Mouse (Mus musculus) thymus, postnatal 36 days (tissue): ENCODE data around the gene Cdkl5.
"Not testable (repeated sequence)": the region's sequence is repeated elsewhere in the genome, so short reads cannot be mapped to it uniquely, and the experiment has no call there.

ENCODE experiments used
- DNase-seq, 2 experiments: peaks; one replicate each; pipeline ENCODE4 v3.0.0; 2022; ENCODE audit warnings: mixed read lengths in 2 of 2

Gene Cdkl5

GRCm38 (mm10) chrX:160906477-160906876 is 88.0 kb downstream of the Cdkl5 start:
- DNase-seq, result no peak

GRCm38 (mm10) chrX:160905913-160906312 is 88.6 kb downstream of the Cdkl5 start:
- no peak for DNase-seq

- no peak for DNase-seq
These were observed 89.3 kb downstream of the Cdkl5 start for GRCm38 (mm10) chrX:160905041-160905678.

- DNase-seq, result no peak
These were observed 93.4 kb downstream of the Cdkl5 start for GRCm38 (mm10) chrX:160901118-160901517.

GRCm38 (mm10) chrX:160892077-160892476 is 102.4 kb downstream of the Cdkl5 start:
- DNase-seq, result no peak

- DNase-seq, result no peak
These were observed 108.2 kb downstream of the Cdkl5 start for GRCm38 (mm10) chrX:160886301-160886700.

- DNase-seq, result no peak
These were observed 127.9 kb downstream of the Cdkl5 start for GRCm38 (mm10) chrX:160866576-160866975.

GRCm38 (mm10) chrX:160865022-160865421 is 129.5 kb downstream of the Cdkl5 start:
- DNase-seq, result no peak

GRCm38 (mm10) chrX:160863689-160864383 is 130.7 kb downstream of the Cdkl5 start:
- DNase-seq, result no peak

GRCm38 (mm10) chrX:160808226-160808625 is 186.3 kb downstream of the Cdkl5 start:
- no peak for DNase-seq

GRCm38 (mm10) chrX:160804409-160805150 is 189.9 kb downstream of the Cdkl5 start:
- DNase-seq, result no peak

GRCm38 (mm10) chrX:160794920-160795319 is 199.6 kb downstream of the Cdkl5 start:
- DNase-seq, result no peak

- no peak for DNase-seq
These were observed 212.2 kb downstream of the Cdkl5 start for GRCm38 (mm10) chrX:160782276-160782675.

GRCm38 (mm10) chrX:160773033-160773432 is 221.5 kb downstream of the Cdkl5 start:
- no peak for DNase-seq

- DNase-seq, result not testable (repeated sequence)
These were observed 224.9 kb downstream of the Cdkl5 start for GRCm38 (mm10) chrX:160769622-160770021.

GRCm38 (mm10) chrX:160767713-160768112 is 226.8 kb downstream of the Cdkl5 start, which contains the start of gene Rs1:
TSS of gene Rs1 (plus strand) at chrX:160768013.
- DNase-seq, result no peak

GRCm38 (mm10) chrX:160766233-160766616 is 228.3 kb downstream of the Cdkl5 start:
- DNase-seq, result no peak

GRCm38 (mm10) chrX:160765389-160766232 is 228.9 kb downstream of the Cdkl5 start:
- DNase-seq, result peak; percentile 86 to 89

GRCm38 (mm10) chrX:160750808-160751207 is 243.7 kb downstream of the Cdkl5 start:
- no peak for DNase-seq

GRCm38 (mm10) chrX:160748653-160749052 is 245.9 kb downstream of the Cdkl5 start:
- no peak for DNase-seq

- DNase-seq, result no peak
These were observed 249.1 kb downstream of the Cdkl5 start for GRCm38 (mm10) chrX:160745399-160745798.

- no peak for DNase-seq
These were observed 258.9 kb downstream of the Cdkl5 start, which contains the start of gene Ppef1 for GRCm38 (mm10) chrX:160735650-160736049. TSS of gene Ppef1 (minus strand) at chrX:160735765.
